Mouse (Mus musculus) frontal cortex, postnatal 14 days (tissue): Measurements from ENCODE around the gene Irs2.

ENCODE experiments used
- DNase-seq, 2 experiments: peaks; one replicate each; pipeline ENCODE4 v3.0.0; 2022; ENCODE audit warnings: low spot score in 2 of 2

Gene Irs2

DNA sequence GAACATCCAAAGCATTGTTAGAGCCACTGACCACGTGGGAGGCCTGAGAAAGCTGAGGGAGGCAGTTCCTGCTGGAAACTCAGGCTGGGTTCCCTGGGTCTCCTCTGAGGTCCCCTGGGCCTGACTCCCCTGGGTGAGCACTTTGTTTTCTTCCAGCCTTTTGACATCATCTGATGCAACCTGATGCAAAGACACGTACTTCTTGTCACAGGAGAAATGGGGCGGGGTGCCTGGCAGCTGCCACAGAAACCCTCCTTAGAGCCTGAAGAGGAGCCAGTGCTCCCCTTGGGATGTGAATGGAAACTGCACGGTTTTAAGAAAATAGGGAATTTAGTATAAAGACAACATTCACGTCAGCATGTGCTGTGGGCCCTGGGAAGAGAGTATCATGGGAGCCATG lies 55.6 kb downstream of the Irs2 start:
- DNase-seq: no peak

DNA sequence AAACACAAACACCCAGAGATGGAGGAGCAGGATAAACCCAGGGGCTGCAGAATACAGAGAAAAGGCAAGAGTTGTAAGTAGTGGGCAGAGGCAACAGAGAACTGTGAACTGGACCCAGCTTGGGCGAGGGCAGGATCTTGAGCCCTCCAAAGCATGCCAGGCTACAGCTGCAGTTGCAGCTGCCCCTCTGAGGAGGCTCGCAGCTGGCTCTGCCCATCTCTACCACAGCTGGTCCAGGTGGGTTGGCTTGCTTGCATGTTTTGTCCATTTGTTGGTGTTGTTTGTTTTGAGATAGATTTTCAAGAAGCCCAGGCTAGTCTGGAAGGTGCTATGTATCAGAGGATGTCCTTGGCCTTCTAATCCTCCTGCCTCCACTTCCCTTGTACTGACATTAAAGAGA lies 56.0 kb downstream of the Irs2 start:
- no peak for DNase-seq

DNA sequence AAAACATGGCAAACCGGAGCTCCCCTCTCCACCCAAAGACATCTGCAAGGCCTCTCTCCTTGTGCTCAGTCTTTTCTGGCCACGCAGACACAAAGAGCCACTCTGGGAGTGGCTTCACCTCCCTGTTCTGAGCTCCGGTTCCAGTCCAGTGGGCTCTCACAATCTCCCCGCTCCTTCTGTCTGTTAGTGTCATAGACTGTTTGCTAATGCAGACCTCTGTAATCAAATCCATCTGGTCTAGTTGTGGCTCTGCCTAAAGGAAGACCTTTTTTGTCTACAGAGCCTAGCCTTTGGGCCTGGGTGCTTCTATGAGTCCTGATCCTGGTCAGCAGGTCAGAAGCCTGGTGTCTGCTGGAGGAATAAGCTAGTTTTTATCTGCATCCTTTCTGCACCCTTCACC lies 56.7 kb downstream of the Irs2 start:
- DNase-seq: no peak

DNA sequence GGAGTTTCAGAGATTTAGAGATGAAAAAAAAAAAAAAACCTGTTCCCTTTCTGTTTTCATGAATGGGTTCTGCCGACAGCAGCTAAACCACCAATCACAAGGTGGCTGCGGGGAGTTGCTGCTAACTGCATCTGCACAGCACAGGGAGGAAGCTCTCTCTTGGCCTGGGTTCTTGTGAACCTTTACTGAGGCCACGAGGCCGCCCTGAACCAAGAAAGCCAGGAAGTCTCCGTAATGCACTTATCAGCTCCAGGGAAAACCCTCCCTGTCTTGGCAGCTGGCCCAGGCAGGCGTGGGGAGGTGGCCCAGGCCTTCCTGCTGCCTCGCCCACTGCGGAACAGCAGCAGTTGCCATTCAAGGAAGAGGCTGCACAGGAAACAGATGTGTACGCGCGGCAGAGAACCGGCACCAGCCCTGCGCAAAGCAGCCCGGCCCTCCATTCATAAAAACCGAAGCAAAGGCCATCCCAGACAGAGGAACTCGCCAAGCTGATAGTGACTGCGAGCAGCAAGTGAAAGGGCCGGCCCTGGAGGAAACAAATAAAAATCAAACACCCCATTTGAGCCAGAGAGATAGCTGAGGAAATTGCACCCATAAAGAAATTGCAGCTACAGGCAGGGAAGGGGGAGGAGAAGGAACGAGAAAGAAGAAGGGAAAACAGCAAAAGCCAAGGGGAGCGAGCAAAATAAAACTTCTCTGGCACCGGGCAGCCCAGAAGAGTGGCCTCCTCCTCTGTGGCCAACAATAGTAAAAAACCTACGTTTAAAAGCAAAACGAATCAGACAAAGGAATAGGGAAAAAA lies 62.1 kb downstream of the Irs2 start:
- DNase-seq: peak; percentile 55 to 81

DNA sequence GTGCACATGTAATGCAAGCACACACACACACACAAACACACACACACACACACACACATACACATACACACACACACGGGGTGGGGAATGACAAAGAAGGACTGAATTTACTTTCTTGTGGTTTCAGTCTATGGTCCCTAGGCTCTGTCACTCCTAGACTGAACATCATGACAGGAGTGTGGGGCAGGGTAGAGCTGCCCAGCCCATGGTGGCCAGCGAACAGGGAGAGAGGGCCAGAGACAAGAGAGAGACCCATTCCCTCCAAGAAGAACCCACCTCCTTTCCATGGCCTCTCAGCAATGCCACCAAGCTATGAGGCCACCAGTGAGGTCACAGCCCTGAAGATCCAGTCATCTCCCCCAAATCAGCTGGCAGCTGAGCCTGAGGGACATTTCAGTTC lies 62.8 kb downstream of the Irs2 start:
- no peak for DNase-seq

DNA sequence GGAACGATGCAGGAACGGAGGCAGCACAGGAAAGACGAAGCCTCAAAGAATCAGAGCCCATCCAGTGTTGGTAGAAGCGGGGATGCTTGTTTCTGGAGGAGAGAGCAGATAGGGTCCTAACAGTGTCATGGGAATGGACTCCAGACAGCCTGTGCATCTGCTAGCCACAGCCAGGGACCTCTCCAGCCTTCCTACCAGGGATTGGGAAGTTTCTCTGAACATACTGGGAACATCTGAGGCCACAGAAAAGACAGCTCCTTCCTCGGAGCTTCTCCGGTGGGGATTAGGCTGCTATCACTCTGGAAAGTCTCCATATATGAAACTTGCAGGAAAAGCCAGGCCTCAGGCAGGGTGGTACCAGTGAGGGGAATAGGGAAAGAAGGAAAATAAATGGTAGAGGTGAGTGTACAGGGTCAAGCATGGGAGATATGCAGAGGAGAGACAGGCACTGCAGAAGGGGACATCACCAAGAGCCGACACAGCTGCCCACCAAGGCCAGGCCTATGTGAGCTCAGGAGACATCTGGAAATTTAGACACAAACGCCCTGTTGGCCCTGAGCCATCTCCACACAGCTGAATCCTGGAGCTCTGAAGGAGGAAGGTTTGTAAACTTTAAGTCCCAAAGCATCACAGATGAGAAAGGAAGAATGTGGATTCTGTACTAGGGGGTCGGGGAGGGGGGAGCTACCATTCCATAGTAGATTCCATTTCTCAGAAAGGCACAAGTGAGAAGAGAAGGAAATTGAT lies 64.8 kb downstream of the Irs2 start:
- no peak for DNase-seq

DNA sequence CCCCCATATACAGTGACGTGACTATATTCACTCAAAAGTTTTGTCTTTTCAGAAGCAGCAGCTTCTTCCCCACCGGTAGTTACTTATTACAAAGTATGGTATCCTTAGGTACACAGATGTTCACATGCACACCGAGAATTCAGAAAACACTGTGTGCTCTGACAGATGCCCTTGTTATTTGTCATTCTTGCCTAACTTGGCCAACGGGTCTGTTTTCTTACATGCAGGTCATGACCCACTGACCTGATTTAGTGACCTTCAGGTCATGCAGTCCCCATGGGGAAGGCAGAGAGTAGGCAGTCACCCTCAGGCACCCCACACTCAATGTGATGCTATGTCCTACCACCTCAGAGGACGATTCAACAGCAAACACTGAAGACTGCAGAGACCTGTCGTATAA lies 68.4 kb downstream of the Irs2 start:
- DNase-seq: no peak

DNA sequence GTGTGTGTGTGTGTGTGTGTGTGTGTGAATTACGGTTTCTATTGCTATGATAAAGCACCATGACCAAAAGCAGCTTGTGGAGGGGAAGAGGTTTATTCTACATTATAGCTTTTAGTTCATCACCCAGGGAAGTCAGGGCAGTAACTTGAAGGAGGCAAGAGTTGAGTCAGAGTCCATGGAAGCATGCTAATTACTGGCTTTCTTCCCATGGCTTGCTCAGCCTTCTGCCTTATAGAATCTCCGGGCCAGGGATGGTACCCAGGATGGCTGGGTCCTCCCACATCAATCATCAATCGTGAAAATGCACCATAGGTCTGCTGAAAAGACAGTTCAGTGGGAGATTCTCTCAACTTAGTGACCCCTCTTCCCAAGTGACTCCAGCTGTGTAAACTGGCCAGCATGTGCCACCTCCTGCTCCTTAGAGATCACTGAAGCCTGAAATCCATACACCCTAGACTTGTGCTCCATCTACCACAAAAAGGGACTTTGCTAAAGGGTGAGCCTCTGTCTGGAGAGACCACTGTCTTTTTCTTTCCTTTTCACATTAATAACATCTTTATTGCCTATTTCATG lies 69.0 kb downstream of the Irs2 start:
- DNase-seq: no peak

DNA sequence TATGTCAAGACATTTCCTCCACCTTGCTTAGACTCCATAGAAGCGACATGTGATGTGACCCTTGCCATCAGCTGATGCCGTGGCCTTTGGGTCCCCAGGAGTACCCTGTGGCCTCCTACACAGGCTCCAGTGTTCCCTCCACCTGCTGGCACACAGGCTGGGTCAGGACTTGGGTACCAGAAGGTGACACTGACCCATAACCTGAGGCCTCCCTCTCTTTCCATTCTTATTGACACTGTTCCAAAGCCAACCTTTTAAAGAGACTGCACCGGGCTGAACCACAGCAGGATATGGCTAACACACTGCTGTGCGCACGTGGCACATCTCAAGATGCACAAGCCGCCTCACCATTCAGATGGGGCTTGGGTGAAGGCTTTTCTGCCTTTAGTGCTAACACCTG lies 70.0 kb downstream of the Irs2 start:
- no peak for DNase-seq

DNA sequence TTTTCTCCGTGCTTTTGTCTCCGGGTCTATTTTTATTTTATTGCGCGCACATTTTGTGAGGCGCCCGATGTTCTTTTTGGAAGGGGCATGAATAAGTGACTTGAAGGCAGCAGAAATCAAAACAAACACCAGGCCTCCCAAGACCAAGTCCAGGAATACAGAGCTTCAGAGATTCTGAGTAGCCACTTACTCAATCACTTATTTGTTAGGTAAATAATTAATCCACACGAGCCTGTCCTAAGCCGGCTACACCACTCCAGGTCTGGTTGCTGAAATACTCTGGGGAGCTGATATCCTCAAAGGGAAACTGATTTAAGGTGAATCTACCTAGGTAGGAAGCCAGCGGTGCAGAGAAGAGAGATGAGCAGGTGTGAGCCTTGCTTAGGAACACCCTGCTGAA lies 71.6 kb downstream of the Irs2 start:
- DNase-seq: no peak

DNA sequence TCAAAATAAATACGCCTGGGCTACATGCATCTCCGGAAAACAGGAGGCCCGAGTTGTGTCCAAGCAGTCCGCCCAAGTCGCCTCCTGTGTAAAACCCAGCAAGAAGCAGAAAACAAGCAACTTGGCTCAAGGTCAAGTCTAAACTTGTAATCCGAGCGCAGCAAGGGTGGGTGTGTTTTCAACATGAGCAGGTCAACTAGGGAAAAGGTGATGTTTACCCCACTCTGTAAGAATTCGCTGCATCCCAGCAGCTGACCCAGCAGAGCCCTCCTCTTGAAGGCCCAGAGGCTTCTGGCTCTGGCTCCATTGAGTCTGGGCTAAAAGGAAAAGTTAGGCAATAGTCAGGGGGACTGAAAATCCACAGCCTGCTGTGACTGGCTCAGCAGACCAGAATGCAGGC lies 73.0 kb downstream of the Irs2 start:
- DNase-seq: no peak
